Mouse (Mus musculus) granulocyte monocyte progenitor cell, adult 5-6 weeks (primary cell): ENCODE data around the gene Gmpr. TPM values are rescaled to one million over a fixed set of nuclear protein-coding genes. Genes with fewer than 3 reads are reported as not detected.
"Not testable (repeated sequence)": the region's sequence is repeated elsewhere in the genome, so short reads cannot be mapped to it uniquely, and the experiment has no call there.

ENCODE experiments used
- ATAC-seq: replicated peaks from 2 replicates; pipeline ENCODE4 v1.8.0; 2016; ENCODE audit warnings: mild to moderate bottlenecking, moderate TSS enrichment, inconsistent platforms; ENCODE audit not compliant: poor library complexity, severe bottlenecking
- total RNA-seq, 2 experiments: library from RNA; stranded (forward) in 1 of 2; stranded (reverse) in 1 of 2; fragments of 200-712, 200-1000 nt in 1 of 2; fragments of >200 nt in 1 of 2; fragmentation: Nextera tagmentation in 1 of 2; gene quantifications; 2 replicates each; pipeline ENCODE4 v1.2.3; 2014 to 2017

Gmpr gene
- 16.4 and 22.5 TPM in 2 replicates for total RNA-seq (2014; fragmentation: Nextera tagmentation)
- total RNA-seq (2017) = 12.9 and 13.4 TPM in 2 replicates

GRCm38 (mm10) chr13:45507274-45508229 is at the start of gene Gmpr:
Gene Gmpr (plus strand): TSS chr13:45507444.
- ATAC-seq = peak; percentile 80

GRCm38 (mm10) chr13:45457459-45457858 is 49.8 kb upstream of the Gmpr start:
- ATAC-seq = no peak

GRCm38 (mm10) chr13:45460177-45460576 is 47.1 kb upstream of the Gmpr start:
- ATAC-seq = no peak

- no peak for ATAC-seq
Measured at GRCm38 (mm10) chr13:45461370-45461958, 45.8 kb upstream of the Gmpr start.

GRCm38 (mm10) chr13:45465616-45466015 is 41.6 kb upstream of the Gmpr start:
- ATAC-seq = no peak

GRCm38 (mm10) chr13:45466031-45466519 is 41.2 kb upstream of the Gmpr start:
- ATAC-seq = no peak

- ATAC-seq = no peak
Measured at GRCm38 (mm10) chr13:45468751-45469150, 38.5 kb upstream of the Gmpr start.

- ATAC-seq = no peak
Measured at GRCm38 (mm10) chr13:45469481-45470301, 37.6 kb upstream of the Gmpr start.

GRCm38 (mm10) chr13:45473311-45473710 is 33.9 kb upstream of the Gmpr start:
- no peak for ATAC-seq

- ATAC-seq = no peak
Measured at GRCm38 (mm10) chr13:45475297-45475696, 31.9 kb upstream of the Gmpr start.

GRCm38 (mm10) chr13:45477183-45477582 is 30.1 kb upstream of the Gmpr start:
- peak; percentile 48 for ATAC-seq

- ATAC-seq = no peak
Measured at GRCm38 (mm10) chr13:45479951-45480350, 27.3 kb upstream of the Gmpr start.

GRCm38 (mm10) chr13:45483215-45483614 is 24.0 kb upstream of the Gmpr start:
- no peak for ATAC-seq

GRCm38 (mm10) chr13:45483949-45484348 is 23.3 kb upstream of the Gmpr start:
- not testable (repeated sequence) for ATAC-seq

GRCm38 (mm10) chr13:45485602-45486001 is 21.6 kb upstream of the Gmpr start:
- ATAC-seq = no peak

GRCm38 (mm10) chr13:45486598-45486997 is 20.6 kb upstream of the Gmpr start:
- no peak for ATAC-seq

- peak; percentile 61 for ATAC-seq
Measured at GRCm38 (mm10) chr13:45491991-45492732, 15.1 kb upstream of the Gmpr start.

GRCm38 (mm10) chr13:45493846-45494245 is 13.4 kb upstream of the Gmpr start:
- ATAC-seq = no peak

- no peak for ATAC-seq
Measured at GRCm38 (mm10) chr13:45498623-45499022, 8.6 kb upstream of the Gmpr start.

GRCm38 (mm10) chr13:45499391-45499790 is 7.9 kb upstream of the Gmpr start:
- no peak for ATAC-seq
